Mouse (Mus musculus): ENCODE measurements around the gene Dapk1.

DNA sequence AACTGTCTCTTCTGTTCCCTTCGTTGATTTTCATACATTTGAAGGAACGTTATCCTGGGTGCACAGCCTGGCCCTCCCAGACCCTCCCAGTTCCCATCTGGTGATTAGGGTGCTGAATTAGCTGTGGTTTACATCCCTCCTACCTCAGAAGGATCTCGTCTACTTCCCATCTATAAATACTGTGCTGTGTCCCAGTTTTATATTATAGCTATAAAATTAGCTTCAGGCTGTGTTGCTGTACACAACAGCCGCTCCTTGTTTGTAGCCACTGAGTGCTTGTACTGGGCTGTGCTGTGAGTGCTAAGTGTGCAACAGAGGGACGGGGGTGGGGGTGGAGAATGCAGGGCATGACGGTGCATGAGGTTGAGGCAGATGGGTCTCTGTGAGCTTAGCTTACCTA lies 77.2 kb downstream of the Dapk1 start:
- TF ChIP-seq POLR2A (IDR thresholded peaks at IDR 0.05; ENCODE audit: borderline replicate concordance, low read depth, low read length): no peak
- TF ChIP-seq CTCF (IDR thresholded peaks at IDR 0.05; ENCODE audit: low read depth, low read length): no peak
